Mouse (Mus musculus) adrenal gland, postnatal 14 days (tissue): ENCODE results near the gene Itpripl2. TPM values are rescaled to one million over a fixed set of nuclear protein-coding genes. Genes with fewer than 3 reads are reported as not detected.

Experiments used
- DNase-seq: peaks from one replicate; pipeline ENCODE4 v3.0.0; 2021; ENCODE audit warnings: mixed read lengths
- total RNA-seq: library from RNA; stranded (reverse); gene quantifications from 2 replicates; pipeline ENCODE4 v1.2.3, GENCODE M21; 2021

Itpripl2 gene
- total RNA-seq, 1 experiment from 2014 or later, result 16.6 TPM

DNA sequence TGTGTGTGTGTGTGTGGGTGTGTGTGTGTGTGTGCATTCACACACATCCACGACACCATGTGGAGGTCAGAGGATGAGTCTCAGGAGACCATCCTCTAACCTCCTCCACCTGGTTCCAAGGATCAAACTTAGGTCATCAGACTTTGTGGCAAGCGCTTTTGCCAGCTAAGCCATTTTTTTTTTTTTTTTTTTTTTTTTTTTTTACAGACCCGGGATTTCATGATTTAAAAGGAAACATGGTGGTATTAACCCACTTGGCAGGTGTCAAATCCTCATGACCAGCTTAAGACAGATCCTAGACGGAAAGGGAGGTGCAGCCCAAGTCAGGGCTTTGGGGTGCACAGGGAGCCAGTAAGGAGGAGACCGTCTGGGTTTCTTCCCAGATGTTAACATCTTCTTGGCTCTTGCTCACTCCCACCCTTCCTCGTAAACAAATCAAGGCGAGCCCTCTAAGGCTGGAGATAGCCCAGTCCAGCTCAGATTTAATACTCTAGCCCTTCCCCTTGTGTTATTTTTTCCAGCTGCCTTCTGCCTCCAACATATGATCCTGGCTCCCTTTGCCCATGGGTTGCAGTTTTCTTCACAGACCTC is 47.8 kb downstream of the Itpripl2 start:
- no peak for DNase-seq

DNA sequence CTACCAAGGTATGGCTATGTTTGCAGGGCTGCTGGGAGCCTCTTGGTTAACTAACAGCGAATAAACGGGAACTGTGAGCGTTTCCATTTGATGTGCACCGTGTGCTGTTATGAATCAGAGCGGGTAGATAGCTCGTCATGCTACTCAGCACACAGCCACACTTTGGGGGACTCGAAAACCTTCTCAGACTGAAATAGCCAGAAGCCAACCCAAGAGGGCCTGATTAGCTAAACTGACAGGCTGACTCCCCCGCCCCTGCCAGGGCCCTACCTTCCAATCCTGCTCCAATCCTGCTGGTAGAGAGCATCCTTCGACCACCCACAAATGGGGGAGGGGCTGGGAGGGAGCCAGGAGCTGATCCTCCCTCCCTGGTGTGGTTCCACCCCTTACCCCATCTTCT is 48.4 kb downstream of the Itpripl2 start:
- peak; percentile 13 for DNase-seq

DNA sequence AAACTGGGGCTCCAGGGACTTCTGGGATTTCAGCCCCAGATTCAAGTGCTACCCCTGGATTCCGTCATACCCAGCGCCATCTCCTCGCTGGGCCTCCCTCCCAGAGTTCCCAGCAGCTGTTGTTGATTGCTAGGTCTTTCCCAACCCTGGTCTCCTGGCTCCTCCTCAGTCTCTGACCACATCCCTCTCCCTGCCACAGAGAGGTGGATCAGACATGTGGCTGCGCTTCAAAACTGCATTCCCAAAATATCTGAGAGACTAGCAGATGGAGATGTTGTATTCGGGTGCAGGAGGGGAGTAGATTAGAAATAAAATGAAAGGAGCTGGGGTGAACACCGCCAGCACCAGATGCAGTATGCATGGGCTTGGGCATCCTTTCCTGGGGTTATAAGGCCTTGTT is 50.2 kb downstream of the Itpripl2 start:
- no peak for DNase-seq

DNA sequence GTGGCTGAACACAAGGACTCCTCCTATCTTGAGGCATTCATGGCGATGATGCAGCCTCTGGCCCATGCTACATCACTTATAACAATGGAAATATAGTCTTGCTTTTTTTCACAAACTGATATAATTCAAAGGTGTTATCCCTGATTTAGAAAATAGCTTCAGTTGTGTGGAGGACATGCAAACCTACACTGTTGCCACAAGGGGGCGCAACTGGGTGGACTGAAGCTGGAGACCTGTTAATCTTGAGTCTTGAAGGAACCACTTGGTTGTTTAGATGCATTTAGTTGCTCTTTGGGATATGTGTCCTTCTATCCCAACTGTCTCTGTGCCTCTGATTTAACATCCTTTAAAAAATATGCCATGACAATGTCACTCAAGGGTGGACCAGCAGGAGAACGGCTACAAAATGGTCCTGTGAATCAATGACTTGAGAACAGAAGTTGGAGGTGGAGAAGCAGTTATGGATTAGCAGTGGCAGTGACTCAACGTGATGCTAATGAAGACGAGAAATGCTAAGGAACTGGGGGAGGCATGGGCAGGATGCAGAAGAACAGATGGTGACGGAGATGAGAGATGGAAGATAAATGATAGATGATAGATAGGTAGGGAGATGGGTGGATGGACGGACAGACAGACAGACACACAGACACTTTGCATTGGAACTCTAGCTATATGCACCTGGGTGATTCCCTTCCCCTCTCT is 54.5 kb downstream of the Itpripl2 start:
- peak; percentile 66 for DNase-seq

Other genes with a start within 250 kb of the Itpripl2 start
- gene Smg1, start 248.3 kb downstream of the Itpripl2 start, total RNA-seq, result 43.5 and 52.2 TPM in 2 replicates
- gene Syt17, start 43.8 kb downstream of the Itpripl2 start, total RNA-seq, result 7.2 and 9.4 TPM in 2 replicates
- gene Coq7, start 41.4 kb upstream of the Itpripl2 start, total RNA-seq, result 65.8 and 74.6 TPM in 2 replicates
- 1.3 and 1.5 TPM in 2 replicates for gene Tmc7, start 92.8 kb upstream of the Itpripl2 start, total RNA-seq
- 0.41 and 0.56 TPM in 2 replicates for gene Tmc5, start 105.3 kb upstream of the Itpripl2 start, total RNA-seq
- gene Gde1, start 213.8 kb upstream of the Itpripl2 start, total RNA-seq, result 97.6 and 107 TPM in 2 replicates
- 8.2 and 9.5 TPM in 2 replicates for gene Ccp110, start 220.6 kb upstream of the Itpripl2 start, total RNA-seq
- gene Vps35l, start 248.3 kb upstream of the Itpripl2 start, total RNA-seq, result 52.4 and 62.7 TPM in 2 replicates